Mouse (Mus musculus) neural tube, embryonic 13.5 days (tissue): ENCODE measurements around the gene Gfod1. TPM values are rescaled to one million over a fixed set of nuclear protein-coding genes. Genes with fewer than 3 reads are reported as not detected.

Experiments
- ATAC-seq: fragments of 200-750 bp; cut with Nextera tagmentation; 2 replicates; pipeline ENCODE4 v1.8.0; 2017; ENCODE audit warnings: low read depth, mild to moderate bottlenecking, moderate TSS enrichment, moderate library complexity
- H3K27ac ChIP-seq: fragments of 300-500 bp; sonication (generic); replicated peaks from 2 replicates; pipeline ENCODE4 v1.5.1; 2015; ENCODE audit warnings: moderate library complexity, mild to moderate bottlenecking, inconsistent platforms
- H3K27me3 ChIP-seq: fragments of 300-500 bp; sonication (generic); 2 replicates; pipeline ENCODE4 v1.6.1; 2015; ENCODE audit warnings: mild to moderate bottlenecking, inconsistent platforms
- H3K36me3 ChIP-seq: fragments of 300-500 bp; sonication (generic); 2 replicates; pipeline ENCODE4 v1.6.1; 2015; ENCODE audit warnings: mild to moderate bottlenecking, inconsistent platforms
- H3K4me1 ChIP-seq: fragments of 300-500 bp; sonication (generic); replicated peaks from 2 replicates; pipeline ENCODE4 v1.6.1; 2015; ENCODE audit warnings: inconsistent platforms
- H3K4me2 ChIP-seq: fragments of 300-500 bp; sonication (generic); 2 replicates; pipeline ENCODE4 v1.6.1; 2015; ENCODE audit warnings: inconsistent platforms, mild to moderate bottlenecking, moderate library complexity
- H3K4me3 ChIP-seq: fragments of 300-500 bp; sonication (generic); 2 replicates; pipeline ENCODE4 v1.5.1; 2015; ENCODE audit warnings: mild to moderate bottlenecking, inconsistent platforms
- H3K9ac ChIP-seq: fragments of 300-500 bp; sonication (generic); 2 replicates; pipeline ENCODE4 v1.6.1; 2015; ENCODE audit warnings: moderate library complexity, mild to moderate bottlenecking, inconsistent platforms
- H3K9me3 ChIP-seq: fragments of 300-500 bp; sonication (generic); 2 replicates; pipeline ENCODE4 v1.6.1; 2016; ENCODE audit warnings: inconsistent platforms
- WGBS: fragments of 180-500 bp; shearing (Covaris S2); methylation state at CpG from one replicate; pipeline ENCODE4 v1.1.7; 2015; 5-methylcytosine and 5-hydroxymethylcytosine counted together
- polyA plus RNA-seq: library from polyadenylated mRNA; unstranded; fragments of >200 nt; fragmentation: Nextera tagmentation; extraction: Ambion mirVana; gene quantifications from 2 replicates; pipeline ENCODE4 v1.2.1, GENCODE M21; 2015

Gene Gfod1
- polyA plus RNA-seq, 1 experiment from 2014 or later: 2.0 TPM

DNA sequence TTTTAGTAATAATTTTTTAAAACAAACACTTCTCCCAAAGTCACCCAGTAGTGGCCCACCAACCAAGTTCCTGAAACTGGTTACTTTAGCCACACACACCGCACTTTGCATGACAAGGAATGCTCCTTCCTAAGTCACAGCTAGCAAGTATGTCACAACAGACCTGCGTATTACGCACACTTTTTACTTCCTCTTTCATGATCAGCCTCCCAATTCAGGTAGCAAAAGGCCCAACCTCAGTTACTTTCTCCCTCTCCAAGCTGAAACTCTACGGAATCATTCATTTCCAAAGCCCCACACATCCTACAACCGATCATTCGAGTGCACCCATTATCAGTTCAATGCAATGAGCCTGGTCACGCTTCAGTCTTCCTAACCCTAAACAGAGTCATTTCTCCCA, 8.3 kb downstream of the Gfod1 start:
- peaks cover 13% of the 10 kb centered on the region for H3K27me3 ChIP-seq
- 87% methylated on average over 7 of the region's 7 CpGs for WGBS
- no peaks in the 10 kb centered on the region for H3K36me3 ChIP-seq
- H3K4me3 ChIP-seq: no peak overlapping the region
- H3K9me3 ChIP-seq: no peaks in the 10 kb centered on the region
- no peak overlapping the region for H3K4me2 ChIP-seq
- H3K9ac ChIP-seq: no peak overlapping the region
- H3K4me1 ChIP-seq: peaks cover 31% of the 10 kb centered on the region
- no peak for ATAC-seq
- H3K27ac ChIP-seq: no peak overlapping the region

DNA sequence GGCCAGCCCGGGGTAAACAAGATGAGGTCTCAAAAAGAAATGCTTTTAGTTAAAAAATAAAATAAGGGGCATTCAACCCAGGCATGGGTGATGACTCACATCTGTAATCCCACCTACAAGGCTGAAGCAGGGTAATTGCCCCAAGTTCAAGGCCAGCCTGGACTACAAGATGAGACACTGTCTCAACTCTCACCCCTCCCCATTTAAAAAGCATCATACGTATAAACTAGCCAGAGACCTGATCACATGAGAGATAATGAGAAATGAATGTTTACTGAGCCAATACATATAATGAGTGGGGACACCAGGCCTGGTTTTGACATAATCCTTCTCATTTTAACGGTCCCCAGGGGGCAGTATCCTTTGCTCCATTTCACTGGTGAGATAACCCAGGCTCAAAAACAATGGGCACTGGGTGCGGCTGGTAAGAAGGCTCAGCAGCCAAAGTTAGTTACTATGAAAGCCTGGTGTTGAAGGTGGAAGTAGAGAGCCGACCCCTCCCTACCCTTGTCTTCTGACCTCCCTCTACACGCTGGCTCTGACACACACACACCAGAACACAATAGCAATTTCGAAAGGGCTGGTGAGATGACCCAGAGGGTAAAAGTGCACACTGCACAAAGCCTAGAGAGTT, 8.9 kb downstream of the Gfod1 start:
- H3K9me3 ChIP-seq: no peaks in the 10 kb centered on the region
- WGBS: 60% methylated on average over 7 of the region's 7 CpGs
- ATAC-seq: no peak
- H3K9ac ChIP-seq: no peak overlapping the region
- no peak overlapping the region for H3K27ac ChIP-seq
- peaks cover 7% of the 10 kb centered on the region for H3K27me3 ChIP-seq
- peaks cover 26% of the 10 kb centered on the region for H3K4me1 ChIP-seq
- no peaks in the 10 kb centered on the region for H3K36me3 ChIP-seq
- no peak overlapping the region for H3K4me2 ChIP-seq
- no peak overlapping the region for H3K4me3 ChIP-seq

DNA sequence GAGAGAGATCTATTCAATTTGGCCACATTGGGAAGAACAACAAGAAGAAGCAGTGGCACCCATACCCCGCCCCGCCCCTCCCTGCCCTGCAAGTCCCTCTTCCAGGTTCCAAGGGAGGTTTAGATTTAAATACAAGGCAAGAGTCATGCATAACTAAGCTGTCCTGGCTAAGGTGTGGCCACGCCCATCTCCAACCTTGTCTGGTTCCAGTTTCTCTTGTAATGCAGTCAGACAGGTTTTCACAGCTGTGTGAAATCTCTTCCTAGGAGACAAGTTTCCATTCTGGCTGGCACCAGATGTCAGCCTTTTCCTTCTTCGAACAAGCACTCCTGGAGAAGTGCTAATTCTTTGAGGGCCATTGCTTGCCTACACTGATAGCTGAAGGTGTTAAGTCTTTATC, 11.1 kb downstream of the Gfod1 start:
- H3K27me3 ChIP-seq: no peaks in the 10 kb centered on the region
- no peak overlapping the region for H3K27ac ChIP-seq
- ATAC-seq: no peak
- no peak overlapping the region for H3K4me2 ChIP-seq
- WGBS: 78% methylated on average over 4 of the region's 4 CpGs
- peaks cover 37% of the 10 kb centered on the region for H3K4me1 ChIP-seq
- no peaks in the 10 kb centered on the region for H3K9me3 ChIP-seq
- H3K36me3 ChIP-seq: no peaks in the 10 kb centered on the region
- H3K9ac ChIP-seq: no peak overlapping the region
- no peak overlapping the region for H3K4me3 ChIP-seq

DNA sequence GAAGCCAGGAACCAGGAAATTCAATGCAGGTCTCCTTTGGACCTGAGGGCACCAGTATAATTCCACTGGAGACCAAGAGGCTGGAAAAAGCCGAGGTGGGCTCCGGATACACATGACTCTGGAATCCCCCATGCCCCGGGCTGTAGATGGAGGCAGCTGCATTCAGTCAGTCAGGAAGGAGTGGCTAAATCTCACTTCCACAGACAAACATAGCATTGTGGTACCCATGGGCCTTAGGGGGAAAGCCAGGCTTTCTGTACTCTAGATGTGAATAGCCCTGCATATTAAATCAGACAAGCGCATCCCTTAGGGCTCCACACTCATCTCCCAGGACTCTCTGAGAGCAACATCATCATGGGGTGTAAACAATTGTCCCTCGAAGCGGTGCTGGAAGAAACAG, 14.9 kb downstream of the Gfod1 start:
- ATAC-seq: 0 out of 2 replicates have a peak, but pooled peaks have one; percentile 45
- WGBS: 36% methylated on average over 6 of the region's 6 CpGs
- H3K27ac ChIP-seq: peak overlapping the region; percentile 79

DNA sequence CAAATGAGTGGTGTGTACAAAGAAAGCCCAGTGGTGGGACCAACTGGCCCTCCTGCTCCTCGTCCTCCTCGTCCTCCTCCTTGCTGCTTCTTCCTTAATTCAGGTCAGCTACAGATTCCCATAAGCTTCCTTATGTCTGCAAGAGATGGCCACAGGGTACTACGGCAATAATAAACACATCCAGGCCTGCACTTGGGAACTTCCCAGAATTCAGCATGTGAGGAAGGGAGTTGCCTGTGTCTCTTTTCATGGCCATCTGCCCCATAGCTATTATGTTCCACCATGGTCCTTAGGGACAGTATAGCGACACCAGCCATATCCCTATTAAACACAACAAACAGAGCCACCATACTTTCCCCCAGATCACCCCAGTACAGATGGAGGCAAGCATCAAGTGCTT, 15.5 kb downstream of the Gfod1 start:
- H3K9me3 ChIP-seq: no peaks in the 10 kb centered on the region
- H3K4me2 ChIP-seq: no peak overlapping the region
- H3K4me1 ChIP-seq: peaks cover 44% of the 10 kb centered on the region
- no peak for ATAC-seq
- H3K27ac ChIP-seq: peak overlapping the region; percentile 79
- H3K9ac ChIP-seq: no peak overlapping the region
- H3K36me3 ChIP-seq: no peaks in the 10 kb centered on the region
- 59% methylated on average over 4 of the region's 4 CpGs for WGBS
- H3K27me3 ChIP-seq: no peaks in the 10 kb centered on the region
- no peak overlapping the region for H3K4me3 ChIP-seq

More for the DNA sequence above, 14.9 kb downstream of the Gfod1 start:
- no peaks in the 10 kb centered on the region for H3K36me3 ChIP-seq
- peak overlapping the region; percentile 28; the same call in 1 of the 2 replicates for H3K9ac ChIP-seq
- H3K27me3 ChIP-seq: no peaks in the 10 kb centered on the region
- peak overlapping the region; percentile 21; the same call in 1 of the 2 replicates for H3K4me2 ChIP-seq
- H3K4me1 ChIP-seq: peaks cover 44% of the 10 kb centered on the region
- H3K9me3 ChIP-seq: no peaks in the 10 kb centered on the region
- H3K4me3 ChIP-seq: no peak overlapping the region

DNA sequence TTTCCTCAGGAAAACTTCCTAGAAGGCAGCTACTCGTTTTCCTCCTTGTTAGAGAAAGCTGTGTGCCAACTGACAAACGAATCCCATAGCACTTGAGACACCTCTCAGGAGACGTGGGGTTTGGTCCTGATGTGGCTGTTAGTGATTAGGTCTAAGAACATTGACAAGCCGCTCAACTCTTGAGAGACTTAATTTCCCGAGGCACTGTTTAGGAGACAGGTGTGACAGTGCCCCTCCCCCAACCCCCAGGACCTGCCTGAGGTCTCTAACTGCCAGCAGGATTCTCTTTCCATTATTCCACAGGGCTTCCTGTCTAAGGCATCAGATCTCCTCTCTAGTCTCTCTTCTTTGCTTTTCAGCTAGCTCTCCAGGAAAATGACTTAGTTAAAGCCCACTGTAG, 15.9 kb downstream of the Gfod1 start:
- Histone ChIP-seq H3K27ac (peak overlapping the region; percentile 54), H3K36me3 (no peaks in the 10 kb centered on the region), H3K9me3 (no peaks in the 10 kb centered on the region), H3K9ac (no peak overlapping the region), H3K4me2 (no peak overlapping the region), H3K27me3 (no peaks in the 10 kb centered on the region), H3K4me3 (no peak overlapping the region), H3K4me1 (peaks cover 44% of the 10 kb centered on the region)
- no peak for ATAC-seq
- 53% methylated on average over 5 of the region's 5 CpGs for WGBS

DNA sequence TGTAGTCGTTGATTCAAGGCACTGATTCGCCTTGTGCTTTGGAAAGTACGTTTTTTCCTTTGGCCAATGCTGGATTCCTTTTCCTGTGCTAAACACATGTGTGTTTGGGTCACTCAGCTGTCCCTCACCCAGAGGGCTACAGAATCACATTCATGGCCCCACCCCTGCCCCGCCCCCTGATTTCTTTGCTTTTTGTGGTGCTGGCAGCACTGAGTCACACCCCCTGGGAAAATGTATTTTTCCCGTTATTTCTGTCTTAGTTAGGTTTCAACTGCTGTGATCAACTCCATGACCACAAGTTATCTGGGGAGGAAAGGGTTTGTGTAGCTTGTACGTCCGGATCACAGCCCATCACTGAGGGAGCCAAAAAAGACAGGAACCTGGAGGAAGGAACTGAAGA, 17.1 kb downstream of the Gfod1 start:
- Histone ChIP-seq H3K4me3 (no peak overlapping the region), H3K4me2 (no peak overlapping the region), H3K4me1 (peaks cover 44% of the 10 kb centered on the region), H3K9me3 (no peaks in the 10 kb centered on the region), H3K27ac (no peak overlapping the region), H3K36me3 (no peaks in the 10 kb centered on the region), H3K9ac (no peak overlapping the region), H3K27me3 (no peaks in the 10 kb centered on the region)
- 67% methylated on average over 7 of the region's 7 CpGs for WGBS
- no peak for ATAC-seq

DNA sequence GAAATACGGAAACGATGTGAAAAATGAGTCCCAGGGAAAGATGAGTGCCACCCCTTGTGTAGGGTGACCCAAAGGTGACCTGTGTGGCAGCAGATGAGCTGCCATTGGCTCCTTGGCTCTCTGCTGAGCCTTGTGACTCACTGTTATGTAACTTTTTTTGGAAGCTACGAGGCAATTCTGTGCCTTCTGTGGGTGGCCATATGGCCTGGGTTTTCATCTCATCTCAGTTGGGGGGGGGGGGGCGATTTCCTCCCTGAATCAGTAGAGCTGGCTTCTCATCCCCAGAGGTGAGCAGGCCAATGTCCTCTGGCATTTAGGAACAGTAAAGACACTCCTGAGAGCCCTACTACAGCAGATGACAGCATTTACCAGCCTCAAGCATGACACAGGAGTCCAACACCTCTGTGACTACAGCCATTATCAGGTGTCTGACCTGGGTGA, 19.2 kb downstream of the Gfod1 start:
- 76% methylated on average over 4 of the region's 4 CpGs for WGBS
- Histone ChIP-seq H3K27ac (no peak overlapping the region), H3K4me2 (no peak overlapping the region), H3K4me1 (peaks cover 40% of the 10 kb centered on the region), H3K27me3 (no peaks in the 10 kb centered on the region), H3K9ac (no peak overlapping the region), H3K4me3 (no peak overlapping the region), H3K36me3 (no peaks in the 10 kb centered on the region), H3K9me3 (no peaks in the 10 kb centered on the region)
- ATAC-seq: no peak

DNA sequence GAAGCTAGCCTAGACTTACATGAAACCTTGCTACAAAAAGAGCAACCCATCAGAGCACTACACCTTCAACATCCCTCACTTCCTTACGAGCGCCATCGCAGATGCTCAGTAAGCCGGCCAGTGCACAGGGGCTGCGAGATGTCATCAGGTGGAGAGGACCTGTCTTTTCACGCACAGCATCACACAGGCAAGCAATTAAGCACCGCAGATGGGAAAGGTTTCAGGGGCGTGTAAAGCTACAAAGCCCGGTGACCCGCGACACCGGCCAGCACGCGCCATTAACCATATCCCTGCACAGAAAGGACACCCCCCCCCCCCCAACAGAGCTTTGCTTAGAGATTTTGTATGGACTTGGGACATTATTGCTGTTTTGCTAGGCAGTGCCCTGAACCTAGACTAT, 30.1 kb downstream of the Gfod1 start:
- Histone ChIP-seq H3K9me3 (no peaks in the 10 kb centered on the region), H3K27me3 (no peaks in the 10 kb centered on the region), H3K4me1 (peaks cover 19% of the 10 kb centered on the region), H3K9ac (no peak overlapping the region), H3K4me3 (no peak overlapping the region), H3K27ac (no peak overlapping the region), H3K36me3 (no peaks in the 10 kb centered on the region), H3K4me2 (no peak overlapping the region)
- ATAC-seq: peak; percentile 27; the same call in 1 of the 2 replicates
- WGBS: 70% methylated on average over 14 of the region's 14 CpGs

DNA sequence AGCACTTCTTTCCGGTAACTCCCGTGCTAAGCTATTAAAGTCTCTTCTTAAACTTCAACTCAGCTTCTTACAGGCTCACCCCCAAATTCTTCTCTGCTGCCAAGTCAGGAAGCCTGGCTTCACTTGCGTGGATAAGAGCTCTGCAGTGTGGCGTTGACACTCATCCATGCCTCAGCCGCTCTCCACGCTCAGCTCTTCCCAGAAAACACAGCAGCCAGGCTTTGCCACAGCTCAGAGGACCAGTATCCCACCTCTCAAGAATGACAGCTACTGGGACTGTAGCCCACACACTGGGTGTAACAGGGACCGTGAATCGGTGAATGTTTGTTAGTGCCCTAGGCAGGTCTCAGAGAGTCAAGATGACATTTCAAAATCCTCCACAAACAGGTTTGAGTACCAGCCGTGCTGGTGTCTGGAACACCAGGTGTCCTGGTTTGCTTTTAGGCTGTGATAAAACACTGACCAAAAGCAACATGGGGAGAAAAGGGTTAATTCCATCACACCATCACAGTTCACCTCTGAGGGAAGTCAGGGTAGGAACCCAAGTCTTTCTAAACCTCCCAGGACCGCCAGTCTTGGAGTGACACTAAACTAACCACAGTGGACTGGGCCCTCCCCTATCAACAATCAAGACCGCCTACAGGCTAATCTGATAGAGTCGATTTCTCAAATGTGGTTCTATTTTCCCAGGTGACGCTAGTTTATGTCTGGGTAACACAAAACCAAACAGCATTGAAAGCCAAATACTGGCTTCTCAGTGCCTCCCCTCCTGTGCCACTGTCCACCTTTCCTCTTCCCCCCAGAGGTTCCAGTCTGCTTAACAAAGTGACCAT, 31.5 kb downstream of the Gfod1 start:
- Histone ChIP-seq H3K36me3 (no peaks in the 10 kb centered on the region), H3K4me2 (no peak overlapping the region), H3K4me3 (no peak overlapping the region), H3K9me3 (no peaks in the 10 kb centered on the region), H3K27ac (no peak overlapping the region), H3K27me3 (no peaks in the 10 kb centered on the region), H3K9ac (no peak overlapping the region), H3K4me1 (peaks cover 19% of the 10 kb centered on the region)
- no peak for ATAC-seq
- WGBS: 86% methylated on average over 13 of the region's 13 CpGs

DNA sequence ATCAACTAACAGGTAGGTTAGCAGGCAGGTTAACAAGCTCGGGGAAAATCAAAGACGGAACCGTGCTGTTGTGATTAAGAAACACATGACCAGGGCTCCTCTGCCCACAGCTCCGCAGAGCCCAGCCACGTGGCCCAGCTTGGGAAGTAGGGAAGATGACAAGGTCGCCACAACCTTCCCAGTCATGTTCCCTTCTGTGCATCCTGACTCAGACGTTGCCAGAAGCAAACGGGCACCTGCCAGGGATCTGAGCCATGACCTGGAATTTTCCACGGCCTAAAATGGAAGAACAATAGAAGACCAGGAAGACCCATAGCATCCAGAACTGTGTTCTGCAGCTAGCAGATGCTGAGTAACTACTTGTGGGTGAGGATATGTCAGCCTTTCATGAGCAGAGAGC, 32.5 kb downstream of the Gfod1 start:
- ATAC-seq: no peak
- H3K9me3 ChIP-seq: no peaks in the 10 kb centered on the region
- 88% methylated on average over 9 of the region's 9 CpGs for WGBS

DNA sequence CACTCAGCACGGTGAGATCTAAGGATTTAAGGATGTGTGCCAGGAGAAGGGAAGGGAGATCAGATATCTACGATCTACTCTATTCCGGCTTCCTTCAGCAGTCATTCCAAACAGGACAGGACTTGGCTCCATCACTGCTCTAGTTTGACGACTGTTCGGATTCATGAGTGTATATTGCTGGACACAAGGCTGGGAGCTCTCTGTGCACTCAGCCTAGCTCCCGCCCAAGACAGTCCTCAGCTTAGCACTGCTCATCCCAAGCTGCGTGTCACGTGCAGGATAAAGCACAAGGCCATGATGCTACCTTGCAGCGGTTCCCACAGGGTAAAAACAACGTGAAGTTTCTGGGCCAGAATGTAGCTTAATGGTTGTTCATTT, 33.8 kb downstream of the Gfod1 start:
- no peak overlapping the region for H3K9ac ChIP-seq
- no peak for ATAC-seq
- no peaks in the 10 kb centered on the region for H3K27me3 ChIP-seq
- peaks cover 23% of the 10 kb centered on the region for H3K4me1 ChIP-seq
- WGBS: 73% methylated on average over 10 of the region's 10 CpGs
- no peak overlapping the region for H3K4me2 ChIP-seq
- no peak overlapping the region for H3K27ac ChIP-seq
- no peak overlapping the region for H3K4me3 ChIP-seq
- no peaks in the 10 kb centered on the region for H3K36me3 ChIP-seq
- H3K9me3 ChIP-seq: no peaks in the 10 kb centered on the region

More for the DNA sequence above, 32.5 kb downstream of the Gfod1 start:
- no peaks in the 10 kb centered on the region for H3K36me3 ChIP-seq
- no peaks in the 10 kb centered on the region for H3K27me3 ChIP-seq
- no peak overlapping the region for H3K4me2 ChIP-seq
- H3K4me1 ChIP-seq: peaks cover 19% of the 10 kb centered on the region
- no peak overlapping the region for H3K9ac ChIP-seq
- H3K27ac ChIP-seq: no peak overlapping the region
- H3K4me3 ChIP-seq: no peak overlapping the region
